Mouse (Mus musculus) spleen, embryonic (tissue): Measurements from ENCODE around the gene Olfr894.
"Not testable (repeated sequence)": the region's sequence is repeated elsewhere in the genome, so short reads cannot be mapped to it uniquely, and the experiment has no call there.

ENCODE experiments used
- CTCF ChIA-PET: fragments of 350-600 bp; sonication (Branson Sonifier 250); formaldehyde crosslinking; loops from one replicate; lab custom pipeline; 2022; lab: Charles Lee

The Olfr894 gene

GRCm38 (mm10) chr9:38217755-38218154 is at the start of gene Olfr894:
Gene Olfr894 (plus strand): TSS chr9:38218055.
- CTCF ChIA-PET, result no interaction called here

DNA sequence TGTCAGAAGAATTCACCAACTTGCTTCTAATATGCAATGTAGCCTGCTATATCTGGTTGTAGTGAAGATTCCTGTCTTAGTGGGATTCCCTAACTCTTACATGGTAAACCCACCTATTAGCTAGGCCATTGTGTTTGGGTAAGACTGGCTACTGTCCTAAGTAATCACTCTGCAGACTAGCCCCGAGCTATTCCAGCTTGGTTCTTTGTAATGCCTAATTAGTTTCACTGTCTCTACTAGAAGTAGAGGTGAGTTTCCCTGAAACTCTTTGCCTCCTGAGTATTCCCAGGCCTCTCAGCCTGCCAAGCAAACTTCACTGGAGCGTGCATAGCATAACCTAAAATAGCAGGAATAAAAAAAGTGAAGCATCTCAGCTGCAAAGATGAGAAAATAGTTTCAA is 49.5 kb upstream of the Olfr894 start:
- CTCF ChIA-PET, result not testable (repeated sequence)

GRCm38 (mm10) chr9:38180721-38181120 is 37.1 kb upstream of the Olfr894 start, which contains the start of gene Olfr891:
Gene Olfr891 (minus strand): TSS chr9:38180821.
- CTCF ChIA-PET, result no interaction called here

DNA sequence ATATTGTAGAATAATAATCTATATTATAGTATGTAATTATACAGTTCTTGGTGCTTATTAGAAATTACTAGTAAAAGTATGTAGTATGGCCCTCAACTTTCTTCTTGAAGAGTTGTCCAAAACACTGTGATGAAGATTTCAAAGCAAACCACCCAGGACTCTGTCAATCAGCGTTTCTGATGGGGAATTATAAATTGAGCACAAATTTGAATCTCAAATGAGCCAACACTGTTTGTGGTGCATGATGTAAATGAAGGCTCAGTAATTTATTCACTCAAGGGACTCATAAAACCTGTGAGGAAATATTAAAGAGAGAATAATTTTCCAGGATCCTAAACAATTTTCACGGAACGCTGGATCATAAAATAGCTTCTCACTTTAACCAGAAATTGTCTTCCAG is 9.8 kb upstream of the Olfr894 start, which contains the start of gene Olfr893:
Olfr893 (plus strand) TSS at position 301 of the 400 bp plus-strand sequence.
- CTCF ChIA-PET, result no interaction called here

DNA sequence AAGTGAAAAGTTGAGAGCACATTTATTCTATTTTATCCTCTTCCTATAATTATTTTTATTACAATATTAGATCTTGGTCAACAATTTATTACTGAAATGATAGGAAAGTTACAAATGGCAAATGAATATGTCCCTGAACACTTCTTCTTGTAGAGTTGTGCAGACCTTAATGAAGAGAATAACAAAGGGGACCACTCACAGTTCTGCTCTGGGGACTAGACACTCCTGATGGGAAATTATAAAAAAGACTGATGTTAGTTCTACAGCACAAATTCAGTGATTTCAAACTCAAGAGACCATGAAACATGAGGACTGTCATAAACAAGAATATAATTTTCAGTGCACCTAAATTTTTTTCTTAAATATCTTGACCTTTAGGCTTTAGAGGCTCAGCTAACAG is 34.6 kb downstream of the Olfr894 start, which contains the start of gene Olfr143:
Olfr143 (plus strand) TSS at position 301 of the 400 bp plus-strand sequence.
- CTCF ChIA-PET, result no interaction called here

DNA sequence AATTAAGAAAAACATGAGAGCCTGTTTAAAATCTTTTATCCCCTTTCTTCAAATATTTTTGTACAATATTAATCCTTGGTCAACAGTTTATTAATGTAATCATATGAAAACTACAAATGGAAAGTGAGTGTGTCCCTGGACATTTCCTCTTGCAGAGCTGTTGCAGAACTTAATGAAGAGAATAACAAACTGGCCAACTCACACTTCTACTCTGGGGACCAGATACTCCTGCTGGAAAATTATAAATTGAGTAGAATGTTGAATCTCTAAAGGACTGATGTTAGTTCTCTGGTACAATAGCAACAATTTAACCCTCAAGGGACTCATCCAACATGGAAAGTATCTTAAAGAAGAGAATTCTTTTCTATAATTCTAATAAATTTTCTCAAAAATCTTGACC is 49.7 kb downstream of the Olfr894 start, which contains the start of gene Olfr895:
Olfr895 (plus strand) TSS at position 301 of the 400 bp plus-strand sequence.
- CTCF ChIA-PET, result no interaction called here
